Mouse (Mus musculus) MEL (cell line): Measurements from ENCODE around the gene Gm9918. TPM values are rescaled to one million over a fixed set of nuclear protein-coding genes. Genes with fewer than 3 reads are reported as not detected.

Experiments
- DNase-seq: peaks from one replicate; pipeline ENCODE4 v3.0.0; 2011; ENCODE audit warnings: low read depth, low spot score
- H3K27ac ChIP-seq: 2 replicates; pipeline ENCODE4 v1.5.1; 2012; ENCODE audit warnings: low read depth, mild to moderate bottlenecking, control low read depth, low read length, moderate library complexity; ENCODE audit not compliant: control insufficient read depth
- H3K27me3 ChIP-seq, 2 experiments: fragments of 150-350 bp in 1 of 2; sonication (generic) in 1 of 2; 2 replicates each; pipeline ENCODE4 v1.6.1; 2012; ENCODE audit warnings: low read length in 2 of 2, mild to moderate bottlenecking in 2 of 2, improper control_type of control experiment in 1 of 2, moderate library complexity in 1 of 2; ENCODE audit not compliant: insufficient read depth in 2 of 2, control insufficient read depth in 1 of 2
- H3K36me3 ChIP-seq, 2 experiments: 2 replicates each; pipeline ENCODE4 v1.6.1; 2012 to 2014; ENCODE audit warnings: low read length in 2 of 2, improper control_type of control experiment in 1 of 2, inconsistent platforms in 1 of 2, mild to moderate bottlenecking in 1 of 2; ENCODE audit not compliant: insufficient read depth in 2 of 2, control insufficient read depth in 1 of 2
- H3K4me1 ChIP-seq, 2 experiments: fragments of 150-350 bp in 1 of 2; sonication (generic) in 1 of 2; 2 replicates each; pipeline ENCODE4 v1.6.1; 2012; ENCODE audit warnings: low read length in 2 of 2, improper control_type of control experiment in 1 of 2, mild to moderate bottlenecking in 1 of 2; ENCODE audit not compliant: insufficient read depth in 2 of 2, control insufficient read depth in 1 of 2
- H3K4me3 ChIP-seq, 2 experiments: fragments of 150-350 bp in 1 of 2; sonication (generic) in 1 of 2; 2 replicates each; pipeline ENCODE4 v1.5.1; 2012; ENCODE audit warnings: low read depth in 2 of 2, low read length in 2 of 2, mild to moderate bottlenecking in 2 of 2, moderate library complexity in 2 of 2, control low read depth in 1 of 2, improper control_type of control experiment in 1 of 2; ENCODE audit not compliant: control insufficient read depth in 1 of 2, insufficient read depth in 1 of 2
- H3K79me2 ChIP-seq: 2 replicates; pipeline ENCODE4 v1.6.1; 2012; ENCODE audit warnings: mild to moderate bottlenecking, low read length, moderate library complexity; ENCODE audit not compliant: control insufficient read depth, poor library complexity, insufficient read depth
- H3K9ac ChIP-seq: 2 replicates; pipeline ENCODE4 v1.6.1; 2012; ENCODE audit warnings: low read depth, mild to moderate bottlenecking, control low read depth, low read length, moderate library complexity; ENCODE audit not compliant: control insufficient read depth, poor library complexity, severe bottlenecking
- H3K9me3 ChIP-seq: fragments of 150-350 bp; sonication (generic); replicated peaks from 2 replicates; pipeline ENCODE4 v1.6.1; 2012; ENCODE audit warnings: mild to moderate bottlenecking, low read length, improper control_type of control experiment, moderate library complexity; ENCODE audit not compliant: insufficient read depth
- EP300 ChIP-seq, 2 experiments: IDR thresholded peaks; 2 replicates each; pipeline ENCODE4 v1.6.1; 2011; ENCODE audit warnings: improper control_type of control experiment in 2 of 2, low read length in 2 of 2, low read depth in 1 of 2, mild to moderate bottlenecking in 1 of 2
- ETS1 ChIP-seq: IDR thresholded peaks from 2 replicates; pipeline ENCODE4 v1.6.1; 2012; ENCODE audit warnings: low read depth, mild to moderate bottlenecking, inconsistent platforms, low read length, improper control_type of control experiment, moderate library complexity
- GABPA ChIP-seq: IDR thresholded peaks from 2 replicates; pipeline ENCODE4 v1.6.1; 2012; ENCODE audit warnings: low read depth, mild to moderate bottlenecking, inconsistent platforms, low read length, improper control_type of control experiment, moderate library complexity
- KAT2A ChIP-seq: conservative IDR thresholded peaks from 2 replicates; pipeline ENCODE4 v1.6.1; 2012; ENCODE audit warnings: low read depth, low read length, improper control_type of control experiment, inconsistent platforms
- MAFK ChIP-seq: IDR thresholded peaks from 2 replicates; pipeline ENCODE4 v1.6.1; 2011; ENCODE audit warnings: low read depth, mild to moderate bottlenecking, low read length, improper control_type of control experiment, borderline replicate concordance
- MAZ ChIP-seq: IDR thresholded peaks from 2 replicates; pipeline ENCODE4 v1.6.1; 2012; ENCODE audit warnings: low read depth, mild to moderate bottlenecking, inconsistent platforms, low read length, improper control_type of control experiment
- MEF2A ChIP-seq: IDR thresholded peaks from 2 replicates; pipeline ENCODE4 v1.6.1; 2014; ENCODE audit warnings: low read depth, mild to moderate bottlenecking, inconsistent platforms, low read length, improper control_type of control experiment; ENCODE audit not compliant: poor library complexity, insufficient replicate concordance, severe bottlenecking; ENCODE audit errors: extremely low read depth
- MXI1 ChIP-seq: IDR thresholded peaks from 2 replicates; pipeline ENCODE4 v1.6.1; 2011; ENCODE audit warnings: mild to moderate bottlenecking, low read depth, low read length, improper control_type of control experiment
- NELFE ChIP-seq: IDR thresholded peaks from 2 replicates; pipeline ENCODE4 v1.6.1; 2011; ENCODE audit warnings: low read depth, low read length, improper control_type of control experiment
- RAD21 ChIP-seq: IDR thresholded peaks from 2 replicates; pipeline ENCODE4 v1.6.1; 2011; ENCODE audit warnings: mild to moderate bottlenecking, low read depth, low read length, improper control_type of control experiment
- RCOR1 ChIP-seq: IDR thresholded peaks from 2 replicates; pipeline ENCODE4 v1.6.1; 2012; ENCODE audit warnings: low read depth, mild to moderate bottlenecking, inconsistent platforms, low read length, improper control_type of control experiment
- SIN3A ChIP-seq: IDR thresholded peaks from 2 replicates; pipeline ENCODE4 v1.6.1; 2012; ENCODE audit warnings: low read length, improper control_type of control experiment, inconsistent platforms
- TBP ChIP-seq: IDR thresholded peaks from 2 replicates; pipeline ENCODE4 v1.8.0; 2011; ENCODE audit warnings: low read depth, low read length, improper control_type of control experiment
- USF1 ChIP-seq: IDR thresholded peaks from 2 replicates; pipeline ENCODE4 v1.6.1; 2014; ENCODE audit warnings: low read depth, mild to moderate bottlenecking, inconsistent platforms, low read length, improper control_type of control experiment, moderate library complexity
- USF2 ChIP-seq, 2 experiments: IDR thresholded peaks; 2 replicates each; pipeline ENCODE4 v1.6.1; 2011 to 2012; ENCODE audit warnings: improper control_type of control experiment in 2 of 2, low read length in 2 of 2, borderline replicate concordance in 1 of 2, inconsistent platforms in 1 of 2, low read depth in 1 of 2, mild to moderate bottlenecking in 1 of 2; ENCODE audit not compliant: insufficient read depth in 1 of 2
- ZC3H11A ChIP-seq: IDR thresholded peaks from 2 replicates; pipeline ENCODE4 v1.6.1; 2012; ENCODE audit warnings: low read depth, mild to moderate bottlenecking, inconsistent platforms, low read length, improper control_type of control experiment
- ZMIZ1 ChIP-seq: IDR thresholded peaks from 2 replicates; pipeline ENCODE4 v1.6.1; 2012; ENCODE audit warnings: low read depth, mild to moderate bottlenecking, inconsistent platforms, low read length, improper control_type of control experiment, moderate library complexity
- ZNF384 ChIP-seq: IDR thresholded peaks from 2 replicates; pipeline ENCODE4 v1.6.1; 2012; ENCODE audit warnings: low read depth, mild to moderate bottlenecking, inconsistent platforms, low read length, improper control_type of control experiment
- polyA plus RNA-seq, 2 experiments: library from polyadenylated mRNA; stranded (reverse) in 1 of 2; unstranded in 1 of 2; fragments of >175 nt in 1 of 2; fragments of >200 nt in 1 of 2; gene quantifications; 2 replicates each; pipeline versions ENCODE4 v1.2.1 to v1.2.4; 2012; ENCODE audit warnings: low replicate concordance in 2 of 2, low read depth in 1 of 2; ENCODE audit not compliant: insufficient read length in 2 of 2, insufficient read depth in 1 of 2, missing spikeins in 1 of 2
- total RNA-seq: library from RNA; depleted of rRNA; stranded (reverse); fragments of 300-350 nt; gene quantifications from 2 replicates; pipeline ENCODE4 v1.2.3, GENCODE M21; 2012

Gene Gm9918
- total and polyA plus RNA-seq, 3 experiments: 0.04 TPM; not detected in 2

GRCm38 (mm10) chr15:102308717-102309116 lies 38.4 kb downstream of the Gm9918 start:
- DNase-seq: no peak
- Histone ChIP-seq H3K27me3 (no peaks in the 10 kb centered on the region), H3K4me3 (no peak overlapping the region), H3K4me1 (peaks cover 5% of the 10 kb centered on the region in 2 experiments), H3K9ac (no peak overlapping the region), H3K9me3 (no peaks in the 10 kb centered on the region), H3K36me3 (peaks cover 8 to 41% of the 10 kb centered on the region in 2 experiments), H3K27ac (no peak overlapping the region), H3K79me2 (no peaks in the 10 kb centered on the region)
- TF ChIP-seq RCOR1: no peak
- TF ChIP-seq ZC3H11A: no peak
- no peak for TF ChIP-seq MAZ
- TF ChIP-seq MAFK: no peak
- no peak for TF ChIP-seq USF2 (IDR thresholded peaks at IDR 0.05; ENCODE audit: borderline replicate concordance in 1 of 2, insufficient read depth in 1 of 2, low read depth in 1 of 2, low read length in 2 of 2)
- no peak for TF ChIP-seq ZMIZ1

- Histone ChIP-seq H3K4me1 (peaks cover 5% of the 10 kb centered on the region in 2 experiments), H3K4me3 (no peak overlapping the region), H3K9me3 (no peaks in the 10 kb centered on the region), H3K27ac (no peak overlapping the region), H3K36me3 (peaks cover 8 to 38% of the 10 kb centered on the region in 2 experiments), H3K27me3 (no peaks in the 10 kb centered on the region), H3K79me2 (no peaks in the 10 kb centered on the region), H3K9ac (no peak overlapping the region)
- TF ChIP-seq SIN3A (no peak), MAFK (no peak), KAT2A (no peak), RAD21 (no peak), NELFE (no peak)
- no peak for DNase-seq
These were observed 39.9 kb downstream of the Gm9918 start for GRCm38 (mm10) chr15:102310074-102310845.

- H3K4me3 ChIP-seq: no peak overlapping the region
- no peak overlapping the region for H3K9ac ChIP-seq
- peaks cover 5% of the 10 kb centered on the region in 2 experiments for H3K4me1 ChIP-seq
- H3K9me3 ChIP-seq: no peaks in the 10 kb centered on the region
- no peaks in the 10 kb centered on the region for H3K79me2 ChIP-seq
- DNase-seq: peak; percentile 84
- H3K36me3 ChIP-seq: peaks cover 8 to 33% of the 10 kb centered on the region in 2 experiments
- TF ChIP-seq RCOR1 (peak; percentile 73), MEF2A (no peak), ETS1 (peak; percentile 39; the same call in 1 of the 2 replicates), TBP (0 out of 2 replicates have a peak, but pooled peaks have one; percentile 17), USF1 (no peak), SIN3A (peak; percentile 32; the same call in 1 of the 2 replicates), ZNF384 (0 out of 2 replicates have a peak, but pooled peaks have one; percentile 15), EP300 (IDR thresholded peaks at IDR 0.05; ENCODE audit: low read depth in 1 of 2, low read length in 2 of 2) (peak; percentile 42 to 78; a peak in 3 of 4 replicates), MXI1 (no peak), GABPA (no peak)
- TF ChIP-seq, all 39 proteins: peak for 6
- no peak overlapping the region for H3K27ac ChIP-seq
- H3K27me3 ChIP-seq: no peaks in the 10 kb centered on the region
These were observed 41.1 kb downstream of the Gm9918 start for GRCm38 (mm10) chr15:102311489-102311888.
